Mouse (Mus musculus): ENCODE results near the gene Dexi.

Gene Dexi

DNA sequence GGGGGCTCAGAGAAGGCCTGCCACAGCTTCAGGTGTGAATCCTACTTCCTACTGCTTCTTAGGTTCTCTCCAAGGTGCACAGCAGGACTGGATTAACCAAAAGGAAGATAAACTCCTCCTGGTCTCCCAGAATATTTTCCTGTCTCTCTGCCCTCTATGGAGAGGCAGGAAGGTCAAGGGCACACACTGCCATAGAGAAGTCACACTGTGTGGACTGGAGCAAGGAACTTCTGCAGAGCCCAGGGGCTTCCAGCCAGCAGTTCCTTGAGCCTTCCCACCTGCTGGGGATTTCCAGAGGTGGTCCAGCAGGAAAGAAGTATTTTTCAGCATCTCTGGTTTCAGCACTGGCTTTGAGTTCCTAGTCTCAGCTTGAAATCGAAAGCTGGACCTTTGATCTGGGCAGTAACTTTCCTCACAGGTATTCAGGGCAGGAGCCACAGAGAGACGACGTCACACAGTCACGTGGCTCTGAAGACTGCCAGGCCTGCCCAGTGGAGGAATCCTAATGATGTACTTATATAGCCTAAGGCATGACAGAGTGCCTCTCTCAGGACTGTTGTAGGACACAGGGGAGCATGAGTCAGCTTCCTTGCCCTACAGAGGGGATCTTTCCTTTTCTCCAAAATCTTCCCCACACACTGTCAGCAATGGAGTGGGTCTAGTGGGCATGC lies 77.7 kb downstream of the Dexi start:
- no peak for ATAC-seq (ENCODE audit: insufficient number of reproducible peaks, low FRiP score, low TSS enrichment)

DNA sequence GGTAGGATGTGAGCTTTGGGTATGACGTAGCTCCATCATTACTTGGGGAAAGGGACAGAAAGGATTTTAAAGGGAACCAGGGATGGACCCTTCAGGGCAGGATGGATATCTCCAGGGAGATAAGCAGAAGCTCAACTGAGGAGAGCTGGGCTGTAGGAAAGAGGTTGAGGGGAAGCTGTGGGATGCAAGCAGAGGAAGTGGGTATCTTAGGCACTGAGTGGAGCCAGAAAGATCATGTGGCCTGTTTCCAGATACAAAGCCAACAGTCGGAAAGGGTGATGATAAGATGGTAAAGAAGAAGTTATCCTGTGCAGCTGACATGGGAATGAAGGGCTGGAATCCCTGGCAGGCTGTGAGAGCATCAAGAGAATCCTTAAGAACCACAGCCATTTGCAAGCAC lies 81.7 kb downstream of the Dexi start:
- ATAC-seq (ENCODE audit: insufficient number of reproducible peaks, low FRiP score, low TSS enrichment) = no peak

DNA sequence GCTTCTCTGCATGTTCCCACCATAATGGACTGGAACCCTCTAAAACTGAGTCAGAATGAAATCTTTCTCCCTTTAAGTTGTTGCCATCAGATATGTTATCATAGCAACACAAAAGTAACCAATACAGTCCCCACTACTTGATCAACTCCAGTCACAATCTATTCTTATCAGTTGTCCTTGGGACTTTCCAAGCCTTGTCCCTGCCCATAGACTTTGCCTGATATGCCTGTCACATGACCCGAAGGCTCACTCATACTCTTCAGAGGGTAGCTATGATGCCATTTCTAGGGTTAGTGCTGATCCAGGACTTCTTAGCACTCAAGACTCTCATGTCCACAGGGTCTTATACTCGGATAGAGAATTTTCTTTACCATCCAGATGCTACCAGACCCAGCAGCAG lies 82.7 kb downstream of the Dexi start:
- ATAC-seq (ENCODE audit: insufficient number of reproducible peaks, low FRiP score, low TSS enrichment) = no peak

DNA sequence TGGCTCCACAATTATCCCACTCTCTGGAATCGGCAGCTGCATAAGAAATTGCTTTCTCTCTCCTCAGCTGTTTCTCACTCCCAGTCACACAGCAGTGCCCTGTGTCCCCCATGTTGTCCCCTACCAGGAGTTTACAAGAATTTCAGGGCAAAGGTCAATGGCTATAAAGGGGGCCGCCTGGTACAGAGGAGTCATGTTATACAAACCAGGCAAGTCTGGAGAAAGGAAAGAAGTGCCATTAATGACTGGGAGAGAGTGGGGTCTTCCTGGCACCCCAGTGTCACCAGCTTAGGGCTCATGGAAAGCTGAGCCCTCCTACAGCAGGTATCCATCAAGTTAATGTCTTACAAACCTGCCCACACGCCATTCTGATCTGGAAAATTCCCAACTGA lies 88.3 kb downstream of the Dexi start:
- no peak for ATAC-seq (ENCODE audit: insufficient number of reproducible peaks, low FRiP score, low TSS enrichment)

DNA sequence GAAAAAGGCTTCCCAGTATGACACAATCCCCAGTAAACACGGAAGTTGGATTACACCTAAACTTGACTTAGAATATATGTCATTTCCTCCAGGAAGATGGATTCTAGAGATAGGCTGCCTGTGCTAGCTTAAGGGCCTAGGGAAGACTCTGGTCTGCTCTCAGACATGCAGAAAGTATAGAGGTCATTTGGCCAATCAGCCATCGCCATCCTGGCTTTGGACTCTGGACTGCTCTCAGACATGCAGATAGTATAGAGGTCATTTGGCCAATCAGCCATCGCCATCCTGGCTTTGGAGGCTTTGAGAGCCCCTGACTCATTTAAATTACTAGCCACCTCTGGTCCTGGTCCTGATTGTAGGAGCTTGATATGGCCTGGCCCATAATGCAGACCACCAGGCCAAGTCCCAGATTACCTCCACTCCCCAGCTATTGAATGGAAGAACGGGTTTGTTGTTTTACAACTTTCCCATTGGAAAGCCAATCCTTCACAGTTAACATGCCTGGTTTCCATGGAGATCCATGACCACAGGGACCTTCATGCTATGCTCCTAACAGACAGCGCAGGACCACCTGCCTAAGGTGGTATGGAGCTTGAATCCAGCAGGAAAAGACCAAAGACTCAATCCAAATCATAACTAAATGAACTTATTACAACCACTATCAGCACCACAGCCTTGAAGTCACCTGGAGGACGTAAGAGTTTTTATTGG lies 88.8 kb downstream of the Dexi start:
- ATAC-seq (ENCODE audit: insufficient number of reproducible peaks, low FRiP score, low TSS enrichment) = no peak
